Mouse (Mus musculus): ENCODE measurements around the gene Ctf1.

DNA sequence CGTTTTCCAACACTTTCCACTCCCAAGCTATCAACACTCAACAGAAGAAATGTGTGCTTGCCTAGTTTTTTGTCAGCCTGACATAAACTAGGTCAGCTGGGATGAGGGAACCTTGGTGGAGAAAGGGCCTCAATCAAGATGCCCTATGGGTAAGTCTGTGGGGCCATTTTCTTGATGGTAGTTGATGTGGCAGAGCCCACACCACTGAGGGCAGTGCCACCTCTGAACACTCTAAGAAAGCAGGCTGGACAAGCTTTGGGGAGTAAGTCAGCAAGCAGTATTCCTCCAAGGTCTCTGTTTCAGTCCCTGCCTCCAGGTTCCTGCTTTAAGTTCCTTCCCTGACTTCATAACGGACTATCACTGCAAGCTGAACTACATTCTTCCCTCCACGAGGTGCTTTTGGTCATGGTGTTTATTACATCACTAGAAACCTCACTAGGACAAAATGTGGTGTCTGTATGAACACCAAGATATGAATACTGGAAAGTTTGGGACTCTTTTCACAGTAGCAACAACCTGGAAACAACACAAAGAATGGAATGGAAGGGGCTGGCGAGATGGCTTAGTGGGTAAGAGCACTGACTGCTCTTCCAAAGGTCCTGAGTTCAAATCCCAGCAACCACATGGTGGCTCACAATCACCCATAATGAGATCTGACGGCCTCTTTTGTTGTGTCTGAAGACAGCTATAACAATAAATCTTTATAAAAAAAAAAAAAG is 3.1 kb upstream of the Ctf1 start:
- no peak for TF ChIP-seq CTCF (IDR thresholded peaks at IDR 0.05; ENCODE audit: extremely low read depth, insufficient read length, insufficient replicate concordance, low read depth, low read length)
- TF ChIP-seq POLR2A (IDR thresholded peaks at IDR 0.05; ENCODE audit: low read depth, low read length) = no peak

Measured in small intestine, adult 2 months (tissue).